Mouse (Mus musculus) small intestine, adult 2 months (tissue): ENCODE data around the gene Serinc3. TPM values are rescaled to one million over a fixed set of nuclear protein-coding genes. Genes with fewer than 3 reads are reported as not detected.

Experiments
- H3K27ac ChIP-seq: fragments of 200-500 bp; 2 replicates; pipeline ENCODE4 v1.5.1; 2012; ENCODE audit warnings: low read depth, low read length, control low read depth, inconsistent platforms; ENCODE audit not compliant: insufficient read depth
- H3K27me3 ChIP-seq: fragments of 200-500 bp; 2 replicates; pipeline ENCODE4 v1.6.1; 2012; ENCODE audit warnings: mild to moderate bottlenecking, moderate library complexity, low read length, inconsistent platforms; ENCODE audit not compliant: control insufficient read depth, insufficient read depth
- H3K36me3 ChIP-seq: fragments of 200-500 bp; 2 replicates; pipeline ENCODE4 v1.6.1; 2012; ENCODE audit warnings: mild to moderate bottlenecking, low read length, control low read depth, inconsistent platforms; ENCODE audit not compliant: control insufficient read depth, insufficient read depth
- H3K4me1 ChIP-seq: fragments of 200-500 bp; 2 replicates; pipeline ENCODE4 v1.6.1; 2012; ENCODE audit warnings: low read length, inconsistent platforms, mixed read lengths; ENCODE audit not compliant: control insufficient read depth, insufficient read depth, insufficient read length
- H3K4me3 ChIP-seq: fragments of 200-500 bp; 2 replicates; pipeline ENCODE4 v1.5.1; 2012; ENCODE audit warnings: low read depth, mild to moderate bottlenecking, control low read depth, inconsistent platforms, low read length, moderate library complexity
- CTCF ChIP-seq: fragments of 200-500 bp; IDR thresholded peaks from 2 replicates; pipeline ENCODE4 v1.5.1; 2012; ENCODE audit warnings: low read depth, mild to moderate bottlenecking, control low read depth, inconsistent platforms, low read length, moderate library complexity, mixed read lengths; ENCODE audit not compliant: insufficient replicate concordance, insufficient read length; ENCODE audit errors: extremely low read depth
- POLR2A ChIP-seq: fragments of 200-500 bp; IDR thresholded peaks from 2 replicates; pipeline ENCODE4 v1.6.1; 2012; ENCODE audit warnings: low read depth, mild to moderate bottlenecking, control low read depth, inconsistent platforms, low read length, moderate library complexity
- WGBS: fragments of 180-500 bp; shearing (Covaris S2); methylation state at CpG from one replicate; pipeline ENCODE4 v1.1.7; 2018; 5-methylcytosine and 5-hydroxymethylcytosine counted together
- polyA plus RNA-seq: library from polyadenylated mRNA; depleted of rRNA; stranded (reverse); fragments of >200 nt; gene quantifications from 2 replicates; pipeline ENCODE4 v1.2.3, GENCODE M21; 2012

Gene Serinc3
- polyA plus RNA-seq, 1 experiment, result 262 TPM

DNA sequence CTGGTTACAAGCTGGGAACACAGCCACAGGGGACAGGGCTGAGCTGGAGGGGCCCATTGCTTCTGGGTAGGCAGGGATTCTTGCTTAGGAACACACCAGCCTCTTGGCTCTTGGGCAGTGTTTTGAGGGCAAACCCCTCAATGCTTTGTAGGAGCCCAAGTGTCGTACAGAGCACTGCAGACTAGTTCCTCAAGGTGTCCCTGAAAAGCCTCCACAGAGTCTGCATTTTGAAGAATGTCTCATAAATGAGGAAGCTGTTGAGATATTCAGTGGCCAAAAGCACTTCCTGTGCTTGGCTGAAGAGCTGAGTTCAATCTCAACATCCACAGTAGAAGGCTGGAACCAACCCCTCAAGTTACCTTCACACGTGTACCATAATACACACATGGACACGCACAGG, 31.8 kb upstream of the Serinc3 start:
- Histone ChIP-seq H3K27ac (no peak overlapping the region), H3K4me1 (peaks cover 5% of the 10 kb centered on the region; the same call in 1 of the 2 replicates), H3K4me3 (no peak overlapping the region), H3K36me3 (no peaks in the 10 kb centered on the region; the same call in 1 of the 2 replicates), H3K27me3 (no peaks in the 10 kb centered on the region)
- 84% methylated on average over 3 of the region's 3 CpGs for WGBS
- TF ChIP-seq POLR2A (no peak), CTCF (no peak)

DNA sequence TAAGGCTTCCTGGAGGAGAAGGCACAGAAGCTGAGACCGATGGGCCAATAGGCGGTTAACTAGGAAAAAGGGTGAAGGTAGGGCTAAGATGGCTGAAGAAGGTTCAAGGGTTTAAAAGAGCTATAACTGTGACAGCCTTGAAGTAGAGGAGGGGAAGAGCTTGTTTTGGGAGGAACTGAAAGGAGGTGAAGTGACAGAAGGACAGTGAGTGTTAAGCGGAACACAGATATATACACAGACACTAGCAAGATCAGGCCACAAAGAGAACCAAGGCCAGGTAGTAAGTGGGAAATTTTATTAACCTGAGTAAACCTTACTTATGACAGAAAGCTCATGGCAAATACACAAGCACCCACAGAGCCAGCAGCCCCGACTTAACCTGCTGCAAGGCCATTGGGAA, 31.4 kb upstream of the Serinc3 start:
- Histone ChIP-seq H3K36me3 (no peaks in the 10 kb centered on the region; the same call in 1 of the 2 replicates), H3K27me3 (no peaks in the 10 kb centered on the region), H3K4me1 (peaks cover 5% of the 10 kb centered on the region; the same call in 1 of the 2 replicates), H3K27ac (0 out of 2 replicates have a peak overlapping the region, but pooled peaks have one; percentile 14), H3K4me3 (no peak overlapping the region)
- no peak for TF ChIP-seq CTCF
- TF ChIP-seq POLR2A, result no peak
- 82% methylated on average over 4 of the region's 4 CpGs for WGBS

DNA sequence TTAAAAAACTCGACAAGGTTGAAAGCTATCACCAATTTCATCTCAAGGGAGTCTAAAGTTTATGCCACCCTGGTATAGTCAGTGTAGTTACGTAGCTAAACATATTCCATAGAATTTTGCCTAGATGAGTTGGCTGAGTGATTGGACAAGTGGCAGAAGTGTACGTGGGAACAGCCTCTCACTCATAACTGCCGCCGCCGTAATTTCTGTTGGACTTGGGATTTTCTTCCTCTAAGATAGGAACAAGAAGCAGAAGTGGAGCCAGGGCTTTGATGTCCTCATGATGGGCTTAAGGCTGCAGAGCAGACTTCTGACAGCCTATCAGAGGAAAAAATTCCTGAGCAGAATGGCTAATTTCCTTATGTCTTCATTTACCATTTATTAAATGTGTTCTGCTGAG, 30.7 kb upstream of the Serinc3 start:
- Histone ChIP-seq H3K4me3 (no peak overlapping the region), H3K4me1 (peaks cover 5% of the 10 kb centered on the region; the same call in 1 of the 2 replicates), H3K27ac (peak overlapping the region; percentile 14; the same call in 1 of the 2 replicates), H3K27me3 (no peaks in the 10 kb centered on the region), H3K36me3 (no peaks in the 10 kb centered on the region; the same call in 1 of the 2 replicates)
- TF ChIP-seq CTCF (no peak), POLR2A (no peak)
- WGBS, result 39% methylated on average over 6 of the region's 6 CpGs

DNA sequence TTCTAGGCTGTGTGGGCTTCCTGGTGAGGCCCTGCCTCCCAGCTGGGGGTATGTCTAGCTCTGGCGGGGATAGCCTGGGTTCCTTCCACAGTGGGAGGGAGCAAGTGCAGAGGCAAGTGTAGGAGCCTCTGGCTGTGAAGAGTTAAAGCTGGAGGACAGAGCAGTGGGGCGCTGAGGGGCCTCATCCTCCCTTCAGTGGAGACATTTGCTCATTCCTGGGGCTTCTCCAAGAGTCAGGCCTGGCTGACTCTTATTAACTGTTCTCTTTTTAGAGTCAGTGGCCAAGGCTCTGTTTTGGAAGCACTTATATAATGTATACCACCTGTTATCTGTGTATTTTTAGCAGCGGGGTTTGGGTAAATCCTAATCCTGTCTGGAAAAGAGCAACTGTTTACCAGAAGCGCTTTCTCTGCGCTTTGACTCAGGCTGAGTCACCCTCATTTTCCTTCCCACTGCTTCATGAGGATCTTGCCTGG, 30.3 kb upstream of the Serinc3 start:
- Histone ChIP-seq H3K27ac (peak overlapping the region; percentile 43), H3K27me3 (no peaks in the 10 kb centered on the region), H3K36me3 (no peaks in the 10 kb centered on the region; the same call in 1 of the 2 replicates), H3K4me1 (peaks cover 5% of the 10 kb centered on the region; the same call in 1 of the 2 replicates), H3K4me3 (no peak overlapping the region)
- TF ChIP-seq POLR2A (no peak), CTCF (no peak)
- 68% methylated on average over 5 of the region's 5 CpGs for WGBS

DNA sequence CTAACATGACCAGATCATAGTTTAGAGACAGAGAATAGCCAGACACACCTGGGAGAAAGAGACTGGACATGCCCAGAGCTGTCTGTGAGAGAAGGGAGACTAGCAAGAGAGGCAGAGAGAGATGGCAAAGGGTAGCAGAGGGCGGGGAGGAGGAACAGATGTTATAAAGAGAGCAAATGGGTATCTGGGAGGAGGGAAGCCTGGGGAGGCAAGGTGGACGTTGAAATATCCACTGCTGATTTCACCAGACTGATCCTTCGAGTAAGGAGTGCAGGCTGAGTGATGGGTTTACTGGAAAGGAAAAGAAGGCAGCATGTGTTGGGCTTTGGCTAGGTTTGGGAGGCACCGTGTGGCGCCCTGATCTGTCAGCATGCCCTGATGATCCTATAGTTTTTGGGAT, 29.5 kb upstream of the Serinc3 start:
- no peaks in the 10 kb centered on the region; the same call in 1 of the 2 replicates for H3K36me3 ChIP-seq
- H3K27me3 ChIP-seq, result no peaks in the 10 kb centered on the region
- no peak overlapping the region for H3K27ac ChIP-seq
- TF ChIP-seq POLR2A, result no peak
- no peak for TF ChIP-seq CTCF
- H3K4me1 ChIP-seq, result peaks cover 5% of the 10 kb centered on the region; the same call in 1 of the 2 replicates
- H3K4me3 ChIP-seq, result no peak overlapping the region
- WGBS, result 70% methylated on average over 5 of the region's 5 CpGs

DNA sequence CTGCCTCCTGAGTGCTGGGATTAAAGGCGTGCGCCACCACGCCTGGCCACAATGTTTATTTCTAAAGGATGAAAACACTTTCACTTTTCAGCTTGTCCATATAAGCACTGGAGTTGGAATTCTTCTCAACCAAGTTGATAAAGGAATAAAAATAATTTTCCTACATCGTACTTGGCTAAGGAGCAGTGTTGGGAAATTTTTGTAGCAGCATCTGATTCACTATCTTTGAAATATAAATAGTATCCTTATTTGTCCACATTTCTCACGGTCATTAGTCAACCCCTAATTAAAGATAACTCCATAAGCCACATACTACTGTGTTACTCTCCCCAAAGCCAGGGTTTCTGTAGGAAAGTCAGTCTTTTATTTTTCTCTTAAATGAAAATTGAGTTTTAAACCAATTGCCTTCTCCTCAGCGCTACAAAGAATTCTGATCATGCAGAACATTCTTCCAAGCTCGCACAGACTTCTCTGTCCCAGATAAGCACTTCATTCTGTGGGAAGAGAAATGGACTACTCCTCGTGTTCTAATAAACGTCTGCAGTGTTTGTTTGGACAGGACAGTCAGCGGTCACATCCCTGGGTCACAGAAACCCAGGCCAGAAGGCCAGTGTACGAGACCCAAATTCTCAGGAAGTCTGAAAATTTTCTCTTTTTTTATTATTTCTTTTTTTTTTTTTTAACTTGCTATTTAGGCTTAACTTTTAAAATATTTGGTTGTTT, 26.1 kb upstream of the Serinc3 start:
- Histone ChIP-seq H3K36me3 (no peaks in the 10 kb centered on the region; the same call in 1 of the 2 replicates), H3K27ac (0 out of 2 replicates have a peak overlapping the region, but pooled peaks have one; percentile 31), H3K27me3 (no peaks in the 10 kb centered on the region), H3K4me3 (no peak overlapping the region), H3K4me1 (peaks cover 5% of the 10 kb centered on the region; the same call in 1 of the 2 replicates)
- 73% methylated on average over 11 of the region's 11 CpGs for WGBS
- TF ChIP-seq CTCF, result no peak
- no peak for TF ChIP-seq POLR2A

DNA sequence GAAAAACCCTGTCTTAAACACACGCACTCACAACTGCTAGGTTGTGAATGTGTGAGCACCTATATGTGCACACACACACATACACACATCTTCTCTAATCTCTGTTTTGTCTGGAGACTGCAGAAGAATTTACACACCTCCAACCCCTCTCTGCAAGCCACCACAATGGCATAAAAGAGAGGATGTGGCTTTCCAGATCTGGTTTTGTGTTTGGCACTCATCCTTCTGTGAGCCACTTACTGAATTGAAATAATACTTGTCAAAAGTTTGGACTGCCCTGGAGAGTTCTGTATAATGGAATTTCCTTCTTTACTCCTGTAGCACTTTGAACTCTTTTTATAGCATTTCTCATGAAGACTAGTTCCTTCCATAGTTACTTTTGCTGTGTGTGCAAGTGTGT, 22.1 kb upstream of the Serinc3 start:
- peaks cover 12% of the 10 kb centered on the region for H3K4me1 ChIP-seq
- H3K4me3 ChIP-seq, result no peak overlapping the region
- H3K27ac ChIP-seq, result no peak overlapping the region
- WGBS, result 100% methylated on average over 1 of the region's 1 CpGs
- no peaks in the 10 kb centered on the region for H3K27me3 ChIP-seq
- no peak for TF ChIP-seq POLR2A
- TF ChIP-seq CTCF, result no peak
- peaks cover 1% of the 10 kb centered on the region; the same call in 1 of the 2 replicates for H3K36me3 ChIP-seq
